Mouse (Mus musculus): Measurements from ENCODE around the gene Mctp2. TPM values are rescaled to one million over a fixed set of nuclear protein-coding genes. Genes with fewer than 3 reads are reported as not detected.

Gene Mctp2
- polyA plus RNA-seq, 1 experiment: 0.34 TPM

GRCm38 (mm10) chr7:72193304-72193703, 113.1 kb downstream of the Mctp2 start:
- TF ChIP-seq POLR2A (IDR thresholded peaks at IDR 0.05; ENCODE audit: low read depth, low read length) (no peak), CTCF (IDR thresholded peaks at IDR 0.05; ENCODE audit: extremely low read depth, insufficient read length, insufficient replicate concordance, low read depth, low read length) (no peak)
- H3K27ac ChIP-seq (ENCODE audit: insufficient read depth, low read depth, low read length): no peak overlapping the region
- no peak overlapping the region for H3K4me3 ChIP-seq (ENCODE audit: low read depth, low read length)
- H3K36me3 ChIP-seq (ENCODE audit: control insufficient read depth, insufficient read depth, low read length): no peaks in the 10 kb centered on the region
- H3K27me3 ChIP-seq (ENCODE audit: control insufficient read depth, insufficient read depth, low read length): no peaks in the 10 kb centered on the region
- WGBS: 98% methylated on average over 1 of the region's 1 CpGs
- no peaks in the 10 kb centered on the region for H3K4me1 ChIP-seq (ENCODE audit: control insufficient read depth, insufficient read depth, insufficient read length, low read length)

GRCm38 (mm10) chr7:72181651-72182050, 124.8 kb downstream of the Mctp2 start:
- H3K27ac ChIP-seq (ENCODE audit: insufficient read depth, low read depth, low read length): no peak overlapping the region
- no peaks in the 10 kb centered on the region for H3K27me3 ChIP-seq (ENCODE audit: control insufficient read depth, insufficient read depth, low read length)
- WGBS: 58% methylated on average over 5 of the region's 5 CpGs
- H3K4me1 ChIP-seq (ENCODE audit: control insufficient read depth, insufficient read depth, insufficient read length, low read length): no peaks in the 10 kb centered on the region
- no peak overlapping the region for H3K4me3 ChIP-seq (ENCODE audit: low read depth, low read length)
- TF ChIP-seq POLR2A (IDR thresholded peaks at IDR 0.05; ENCODE audit: low read depth, low read length) (no peak), CTCF (IDR thresholded peaks at IDR 0.05; ENCODE audit: extremely low read depth, insufficient read length, insufficient replicate concordance, low read depth, low read length) (no peak)
- H3K36me3 ChIP-seq (ENCODE audit: control insufficient read depth, insufficient read depth, low read length): no peaks in the 10 kb centered on the region

GRCm38 (mm10) chr7:72169320-72169719, 137.1 kb downstream of the Mctp2 start:
- no peak overlapping the region for H3K4me3 ChIP-seq (ENCODE audit: low read depth, low read length)
- no peaks in the 10 kb centered on the region for H3K4me1 ChIP-seq (ENCODE audit: control insufficient read depth, insufficient read depth, insufficient read length, low read length)
- H3K36me3 ChIP-seq (ENCODE audit: control insufficient read depth, insufficient read depth, low read length): peaks cover 1% of the 10 kb centered on the region; the same call in 1 of the 2 replicates
- 83% methylated on average over 2 of the region's 2 CpGs for WGBS
- no peak for TF ChIP-seq CTCF (IDR thresholded peaks at IDR 0.05; ENCODE audit: extremely low read depth, insufficient read length, insufficient replicate concordance, low read depth, low read length)
- no peak for TF ChIP-seq POLR2A (IDR thresholded peaks at IDR 0.05; ENCODE audit: low read depth, low read length)
- no peak overlapping the region for H3K27ac ChIP-seq (ENCODE audit: insufficient read depth, low read depth, low read length)
- H3K27me3 ChIP-seq (ENCODE audit: control insufficient read depth, insufficient read depth, low read length): no peaks in the 10 kb centered on the region

- TF ChIP-seq CTCF (IDR thresholded peaks at IDR 0.05; ENCODE audit: extremely low read depth, insufficient read length, insufficient replicate concordance, low read depth, low read length): no peak
- TF ChIP-seq POLR2A (IDR thresholded peaks at IDR 0.05; ENCODE audit: low read depth, low read length): no peak
- Histone ChIP-seq H3K27ac (ENCODE audit: insufficient read depth, low read depth, low read length) (no peak overlapping the region), H3K4me3 (ENCODE audit: low read depth, low read length) (no peak overlapping the region), H3K4me1 (ENCODE audit: control insufficient read depth, insufficient read depth, insufficient read length, low read length) (no peaks in the 10 kb centered on the region), H3K36me3 (ENCODE audit: control insufficient read depth, insufficient read depth, low read length) (peaks cover 1% of the 10 kb centered on the region; the same call in 1 of the 2 replicates), H3K27me3 (ENCODE audit: control insufficient read depth, insufficient read depth, low read length) (no peaks in the 10 kb centered on the region)
- WGBS: 70% methylated on average over 13 of the region's 13 CpGs
These were observed 140.4 kb downstream of the Mctp2 start for GRCm38 (mm10) chr7:72165726-72166701.

- Histone ChIP-seq H3K4me3 (ENCODE audit: low read depth, low read length) (no peak overlapping the region), H3K36me3 (ENCODE audit: control insufficient read depth, insufficient read depth, low read length) (peaks cover 3% of the 10 kb centered on the region), H3K27me3 (ENCODE audit: control insufficient read depth, insufficient read depth, low read length) (no peaks in the 10 kb centered on the region), H3K27ac (ENCODE audit: insufficient read depth, low read depth, low read length) (no peak overlapping the region), H3K4me1 (ENCODE audit: control insufficient read depth, insufficient read depth, insufficient read length, low read length) (no peaks in the 10 kb centered on the region)
- TF ChIP-seq POLR2A (IDR thresholded peaks at IDR 0.05; ENCODE audit: low read depth, low read length): no peak
- no peak for TF ChIP-seq CTCF (IDR thresholded peaks at IDR 0.05; ENCODE audit: extremely low read depth, insufficient read length, insufficient replicate concordance, low read depth, low read length)
- 28% methylated on average over 1 of the region's 1 CpGs for WGBS
These were observed 144.2 kb downstream of the Mctp2 start for GRCm38 (mm10) chr7:72162256-72162655.

- WGBS: 79% methylated on average over 4 of the region's 4 CpGs
These were observed 146.8 kb downstream of the Mctp2 start for GRCm38 (mm10) chr7:72159513-72160063.

More at GRCm38 (mm10) chr7:72159513-72160063, 146.8 kb downstream of the Mctp2 start:
- TF ChIP-seq POLR2A (IDR thresholded peaks at IDR 0.05; ENCODE audit: low read depth, low read length): no peak
- no peak for TF ChIP-seq CTCF (IDR thresholded peaks at IDR 0.05; ENCODE audit: extremely low read depth, insufficient read length, insufficient replicate concordance, low read depth, low read length)
- no peak overlapping the region for H3K4me3 ChIP-seq (ENCODE audit: low read depth, low read length)
- H3K27ac ChIP-seq (ENCODE audit: insufficient read depth, low read depth, low read length): no peak overlapping the region
- H3K4me1 ChIP-seq (ENCODE audit: control insufficient read depth, insufficient read depth, insufficient read length, low read length): no peaks in the 10 kb centered on the region
- H3K27me3 ChIP-seq (ENCODE audit: control insufficient read depth, insufficient read depth, low read length): no peaks in the 10 kb centered on the region
- H3K36me3 ChIP-seq (ENCODE audit: control insufficient read depth, insufficient read depth, low read length): peaks cover 3% of the 10 kb centered on the region
